Mouse (Mus musculus): ENCODE measurements around the gene H1foo.

H1foo gene

GRCm38 (mm10) chr6:115927292-115928242 lies 17.2 kb upstream of the H1foo start:
- in situ Hi-C loops (cut with MboI, MseI), result no loop called here

- in situ Hi-C loops (cut with MboI, MseI), result no loop called here
Measured at GRCm38 (mm10) chr6:115930018-115930417, 14.7 kb upstream of the H1foo start.

- in situ Hi-C loops (cut with MboI, MseI), result no loop called here
Measured at GRCm38 (mm10) chr6:115931639-115932038, 13.1 kb upstream of the H1foo start, which contains the start of gene Rho. TSS of gene Rho (plus strand) at chr6:115931748.

GRCm38 (mm10) chr6:115932391-115932790 lies 12.3 kb upstream of the H1foo start:
- in situ Hi-C loops (cut with MboI, MseI), result no loop called here

GRCm38 (mm10) chr6:115935544-115935943 lies 9.2 kb upstream of the H1foo start:
- in situ Hi-C loops (cut with MboI, MseI), result no loop called here

GRCm38 (mm10) chr6:115938011-115938410 lies 6.7 kb upstream of the H1foo start:
- in situ Hi-C loops (cut with MboI, MseI), result no loop called here

- in situ Hi-C loops (cut with MboI, MseI), result no loop called here
Measured at GRCm38 (mm10) chr6:115938798-115939197, 5.9 kb upstream of the H1foo start.

- in situ Hi-C loops (cut with MboI, MseI), result no loop called here
Measured at GRCm38 (mm10) chr6:115940603-115941002, 4.1 kb upstream of the H1foo start.

GRCm38 (mm10) chr6:115941128-115941527 lies 3.6 kb upstream of the H1foo start:
- in situ Hi-C loops (cut with MboI, MseI), result no loop called here

- in situ Hi-C loops (cut with MboI, MseI), result no loop called here
Measured at GRCm38 (mm10) chr6:115943498-115944427, 975 bp upstream of the H1foo start.

GRCm38 (mm10) chr6:115945633-115946032 lies 895 bp downstream of the H1foo start:
- in situ Hi-C loops (cut with MboI, MseI), result no loop called here

- in situ Hi-C loops (cut with MboI, MseI), result no loop called here
Measured at GRCm38 (mm10) chr6:115946389-115946788, 1.7 kb downstream of the H1foo start.

- in situ Hi-C loops (cut with MboI, MseI), result no loop called here
Measured at GRCm38 (mm10) chr6:115954506-115955074, 9.9 kb downstream of the H1foo start.

- in situ Hi-C loops (cut with MboI, MseI), result no loop called here
Measured at GRCm38 (mm10) chr6:115955169-115955568, 10.4 kb downstream of the H1foo start.

GRCm38 (mm10) chr6:115955664-115956063 lies 10.9 kb downstream of the H1foo start:
- in situ Hi-C loops (cut with MboI, MseI), result no loop called here

- in situ Hi-C loops (cut with MboI, MseI), result no loop called here
Measured at GRCm38 (mm10) chr6:115956418-115956921, 11.7 kb downstream of the H1foo start.

- in situ Hi-C loops (cut with MboI, MseI), result no loop called here
Measured at GRCm38 (mm10) chr6:115956922-115957601, 12.3 kb downstream of the H1foo start.

- in situ Hi-C loops (cut with MboI, MseI), result no loop called here
Measured at GRCm38 (mm10) chr6:115957681-115958080, 12.9 kb downstream of the H1foo start.

GRCm38 (mm10) chr6:115958445-115958844 lies 13.7 kb downstream of the H1foo start:
- in situ Hi-C loops (cut with MboI, MseI), result no loop called here

GRCm38 (mm10) chr6:115959151-115959691 lies 14.5 kb downstream of the H1foo start:
- in situ Hi-C loops (cut with MboI, MseI), result no loop called here

- in situ Hi-C loops (cut with MboI, MseI), result no loop called here
Measured at GRCm38 (mm10) chr6:115960322-115960721, 15.6 kb downstream of the H1foo start.
